Mouse (Mus musculus) limb, embryonic 13.5 days (tissue): ENCODE measurements around the gene Tubb5. TPM values are rescaled to one million over a fixed set of nuclear protein-coding genes. Genes with fewer than 3 reads are reported as not detected.

Experiments used
- ATAC-seq: fragments of 200-750 bp; cut with Nextera tagmentation; 2 replicates; pipeline ENCODE4 v1.8.0; 2017; ENCODE audit warnings: low read depth, moderate number of reproducible peaks, moderate TSS enrichment; ENCODE audit not compliant: low FRiP score
- H3K27ac ChIP-seq: fragments of 300-500 bp; sonication (generic); 2 replicates; pipeline ENCODE4 v1.5.1; 2015; ENCODE audit warnings: inconsistent platforms, mild to moderate bottlenecking, moderate library complexity
- H3K27me3 ChIP-seq: fragments of 300-500 bp; sonication (generic); 2 replicates; pipeline ENCODE4 v1.6.1; 2015; ENCODE audit warnings: mild to moderate bottlenecking, inconsistent platforms
- H3K36me3 ChIP-seq: fragments of 300-500 bp; sonication (generic); 2 replicates; pipeline ENCODE4 v1.6.1; 2015; ENCODE audit warnings: inconsistent platforms, mild to moderate bottlenecking, moderate library complexity
- H3K4me1 ChIP-seq: fragments of 300-500 bp; sonication (generic); 2 replicates; pipeline ENCODE4 v1.6.1; 2015; ENCODE audit warnings: inconsistent platforms
- H3K4me2 ChIP-seq: fragments of 300-500 bp; sonication (generic); replicated peaks from 2 replicates; pipeline ENCODE4 v1.6.1; 2015; ENCODE audit warnings: inconsistent platforms, mild to moderate bottlenecking, moderate library complexity
- H3K4me3 ChIP-seq: fragments of 300-500 bp; sonication (generic); 2 replicates; pipeline ENCODE4 v1.5.1; 2015; ENCODE audit warnings: moderate library complexity, mild to moderate bottlenecking, inconsistent platforms
- H3K9ac ChIP-seq: fragments of 300-500 bp; sonication (generic); 2 replicates; pipeline ENCODE4 v1.6.1; 2015; ENCODE audit warnings: mild to moderate bottlenecking, inconsistent platforms
- H3K9me3 ChIP-seq: fragments of 300-500 bp; sonication (generic); 2 replicates; pipeline ENCODE4 v1.6.1; 2016; ENCODE audit warnings: inconsistent platforms
- WGBS: fragments of 180-500 bp; shearing (Covaris S2); methylation state at CpG from one replicate; pipeline ENCODE4 v1.1.7; 2015; 5-methylcytosine and 5-hydroxymethylcytosine counted together
- polyA plus RNA-seq: library from polyadenylated mRNA; unstranded; fragments of >200 nt; fragmentation: Nextera tagmentation; extraction: Ambion mirVana; gene quantifications from 2 replicates; pipeline ENCODE4 v1.2.1, GENCODE M21; 2015

The Tubb5 gene
- polyA plus RNA-seq, 1 experiment from 2014 or later: 1,168 TPM

GRCm38 (mm10) chr17:35834696-35835422 is 3.2 kb downstream of the Tubb5 start:
- peak overlapping the region; percentile 98 for H3K9ac ChIP-seq

DNA sequence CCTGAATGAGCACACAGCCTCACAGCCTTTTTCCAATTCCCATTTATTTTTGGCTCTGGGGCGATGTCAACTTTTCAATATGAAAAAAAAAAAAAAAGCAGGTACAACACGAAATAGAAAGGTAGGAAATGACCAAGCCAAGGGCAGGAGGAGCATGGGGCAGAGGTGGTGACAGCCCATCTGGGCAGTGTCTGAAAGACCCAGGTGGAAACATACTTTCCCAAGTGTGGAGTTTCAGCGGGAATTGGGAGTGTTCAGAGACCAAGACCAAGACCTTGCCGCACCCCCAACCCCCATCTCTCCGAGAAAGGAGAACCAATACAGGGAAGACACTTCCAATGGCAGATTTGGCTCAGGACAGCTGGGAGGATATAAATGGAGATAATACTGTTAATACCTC is 4.2 kb downstream of the Tubb5 start:
- no peak for ATAC-seq
- H3K9me3 ChIP-seq: no peaks in the 10 kb centered on the region
- peak overlapping the region; percentile 13; the same call in 1 of the 2 replicates for H3K9ac ChIP-seq
- WGBS: 58% methylated on average over 5 of the region's 5 CpGs
- H3K36me3 ChIP-seq: peaks cover 58% of the 10 kb centered on the region
- peak overlapping the region; percentile 80 for H3K4me2 ChIP-seq
- H3K27ac ChIP-seq: no peak overlapping the region
- no peaks in the 10 kb centered on the region for H3K27me3 ChIP-seq
- peak overlapping the region; percentile 76; the same call in 1 of the 2 replicates for H3K4me3 ChIP-seq
- H3K4me1 ChIP-seq: peaks cover 47% of the 10 kb centered on the region

More at GRCm38 (mm10) chr17:35834696-35835422, 3.2 kb downstream of the Tubb5 start:
- WGBS: 77% methylated on average over 26 of the region's 26 CpGs
- H3K27me3 ChIP-seq: no peaks in the 10 kb centered on the region
- H3K36me3 ChIP-seq: peaks cover 58% of the 10 kb centered on the region
- H3K4me1 ChIP-seq: peaks cover 52% of the 10 kb centered on the region
- no peak overlapping the region for H3K27ac ChIP-seq
- H3K9me3 ChIP-seq: no peaks in the 10 kb centered on the region
- no peak for ATAC-seq
- peak overlapping the region; percentile 76 for H3K4me3 ChIP-seq
- H3K4me2 ChIP-seq: peak overlapping the region; percentile 80

DNA sequence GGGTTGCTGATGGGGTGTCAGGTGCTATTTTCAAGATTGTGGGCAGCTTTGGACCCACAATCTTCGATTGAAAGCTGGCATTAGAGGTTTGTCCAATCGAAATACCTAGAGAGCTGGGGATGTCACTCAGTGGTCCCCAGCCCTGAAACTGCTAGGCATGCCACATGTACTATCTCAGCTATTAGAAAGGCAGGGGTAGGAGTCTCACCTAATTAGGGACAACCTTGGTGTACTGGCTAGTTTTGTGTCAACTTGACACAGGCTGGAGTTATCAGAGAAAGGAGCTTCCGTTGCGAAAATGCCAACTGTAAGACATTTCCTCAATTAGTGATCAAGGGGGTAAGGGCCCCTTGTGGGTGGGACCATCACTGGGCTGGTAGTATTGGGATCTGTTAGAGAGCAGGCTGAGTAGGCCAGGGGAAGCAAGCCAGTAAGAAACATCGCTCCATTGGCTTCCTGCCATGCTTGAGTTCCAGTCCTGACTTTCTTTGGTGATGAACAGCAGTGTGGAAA is 4.8 kb downstream of the Tubb5 start:
- Histone ChIP-seq H3K4me1 (peaks cover 47% of the 10 kb centered on the region), H3K27me3 (no peaks in the 10 kb centered on the region), H3K9me3 (no peaks in the 10 kb centered on the region), H3K27ac (no peak overlapping the region), H3K36me3 (peaks cover 58% of the 10 kb centered on the region), H3K4me2 (no peak overlapping the region), H3K9ac (no peak overlapping the region), H3K4me3 (no peak overlapping the region; the same call in 1 of the 2 replicates)
- WGBS: 24% methylated on average over 5 of the region's 5 CpGs
- ATAC-seq: no peak

GRCm38 (mm10) chr17:35832400-35833238 is 5.5 kb downstream of the Tubb5 start:
- Histone ChIP-seq H3K27ac (no peak overlapping the region), H3K9ac (no peak overlapping the region), H3K4me1 (peaks cover 47% of the 10 kb centered on the region), H3K4me3 (no peak overlapping the region), H3K27me3 (no peaks in the 10 kb centered on the region), H3K9me3 (no peaks in the 10 kb centered on the region), H3K4me2 (no peak overlapping the region), H3K36me3 (peaks cover 64% of the 10 kb centered on the region)
- no peak for ATAC-seq
- 60% methylated on average over 8 of the region's 8 CpGs for WGBS

DNA sequence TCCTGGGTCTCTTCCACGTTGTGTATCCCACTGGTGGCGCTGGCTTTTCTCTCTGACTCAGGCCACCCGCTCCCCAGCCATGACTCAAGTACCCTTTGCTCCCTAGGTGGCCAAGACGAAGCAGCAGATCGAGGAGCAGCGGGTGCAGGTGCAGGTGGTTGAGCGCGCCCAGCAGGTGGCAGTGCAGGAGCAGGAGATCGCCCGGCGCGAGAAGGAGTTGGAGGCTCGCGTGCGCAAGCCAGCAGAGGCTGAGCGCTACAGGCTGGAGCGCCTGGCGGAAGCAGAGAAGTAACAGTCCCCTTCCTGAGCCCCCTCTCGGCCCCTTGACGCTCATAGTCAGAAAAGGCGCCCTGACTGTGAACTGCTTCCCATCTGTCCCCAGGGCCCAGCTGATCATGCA is 8.4 kb downstream of the Tubb5 start:
- Histone ChIP-seq H3K4me3 (peak overlapping the region; percentile 16; the same call in 1 of the 2 replicates), H3K27me3 (no peaks in the 10 kb centered on the region), H3K4me1 (peaks cover 30% of the 10 kb centered on the region), H3K9ac (peak overlapping the region; percentile 39; the same call in 1 of the 2 replicates), H3K27ac (no peak overlapping the region), H3K9me3 (no peaks in the 10 kb centered on the region), H3K4me2 (peak overlapping the region; percentile 48), H3K36me3 (peaks cover 71% of the 10 kb centered on the region)
- ATAC-seq: peak; percentile 75
- 2% methylated on average over 21 of the region's 21 CpGs for WGBS

DNA sequence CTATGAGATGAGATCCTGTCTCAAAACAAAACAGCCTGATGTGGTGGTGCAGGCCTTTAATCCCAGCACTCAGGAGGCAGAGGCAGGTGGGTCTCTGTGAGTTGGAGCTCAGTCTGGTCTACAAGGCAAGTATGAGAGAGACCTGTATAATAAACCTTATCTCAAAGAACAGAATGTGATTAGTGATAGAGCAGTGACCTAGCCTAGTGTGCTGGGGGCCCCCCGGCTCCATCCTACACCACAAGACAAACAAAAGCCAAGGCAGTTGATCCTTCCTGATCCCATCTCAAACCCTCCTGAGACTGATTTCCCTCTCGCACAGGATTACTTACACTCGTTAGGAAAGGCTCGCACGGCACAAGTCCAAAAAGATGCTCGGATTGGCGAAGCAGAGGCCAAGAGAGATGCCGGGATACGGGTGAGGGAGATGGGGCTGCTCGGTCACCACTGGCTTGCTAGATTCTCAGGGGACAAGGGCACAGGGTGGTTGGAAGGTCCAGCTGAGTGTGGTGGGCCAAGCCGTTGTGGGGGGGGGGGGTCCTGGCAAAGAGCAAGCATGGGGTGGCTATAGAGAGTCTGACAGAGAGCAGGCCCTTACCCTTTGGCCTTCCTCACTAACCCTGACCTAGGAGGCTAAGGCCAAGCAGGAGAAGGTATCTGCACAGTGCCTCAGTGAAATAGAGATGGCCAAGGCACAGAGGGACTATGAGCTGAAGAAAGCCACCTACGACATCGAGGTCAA is 12.8 kb downstream of the Tubb5 start:
- Histone ChIP-seq H3K4me1 (peaks cover 41% of the 10 kb centered on the region), H3K4me3 (no peak overlapping the region), H3K27ac (no peak overlapping the region), H3K9ac (no peak overlapping the region), H3K36me3 (peaks cover 34% of the 10 kb centered on the region), H3K9me3 (no peaks in the 10 kb centered on the region), H3K4me2 (no peak overlapping the region), H3K27me3 (no peaks in the 10 kb centered on the region)
- ATAC-seq: no peak
- 94% methylated on average over 13 of the region's 13 CpGs for WGBS

- no peak for ATAC-seq
- Histone ChIP-seq H3K4me3 (peak overlapping the region; percentile 66), H3K9ac (peak overlapping the region; percentile 79; the same call in 1 of the 2 replicates), H3K27ac (no peak overlapping the region), H3K4me1 (peaks cover 33% of the 10 kb centered on the region), H3K36me3 (peaks cover 34% of the 10 kb centered on the region), H3K4me2 (peak overlapping the region; percentile 97), H3K9me3 (no peaks in the 10 kb centered on the region), H3K27me3 (no peaks in the 10 kb centered on the region)
- 33% methylated on average over 7 of the region's 7 CpGs for WGBS
Measured at GRCm38 (mm10) chr17:35824402-35824801, 13.7 kb downstream of the Tubb5 start.

- no peaks in the 10 kb centered on the region for H3K9me3 ChIP-seq
- H3K27me3 ChIP-seq: no peaks in the 10 kb centered on the region
- peak within 1 kb of the TSS; percentile 66 for H3K4me3 ChIP-seq
- WGBS: under 1% methylated on average over 43 of the region's 47 CpGs
- H3K27ac ChIP-seq: peak within 1 kb of the TSS; percentile 84
- H3K36me3 ChIP-seq: peaks cover 34% of the 10 kb centered on the region
- ATAC-seq: peak; percentile 92
- peaks cover 33% of the 10 kb centered on the region for H3K4me1 ChIP-seq
- peak within 1 kb of the TSS; percentile 97 for H3K4me2 ChIP-seq
- H3K9ac ChIP-seq: peak within 1 kb of the TSS; percentile 79
Measured at GRCm38 (mm10) chr17:35822964-35823937, 14.9 kb downstream of the Tubb5 start, which contains the start of gene Flot1. Gene Flot1 (plus strand): TSS chr17:35823230.

DNA sequence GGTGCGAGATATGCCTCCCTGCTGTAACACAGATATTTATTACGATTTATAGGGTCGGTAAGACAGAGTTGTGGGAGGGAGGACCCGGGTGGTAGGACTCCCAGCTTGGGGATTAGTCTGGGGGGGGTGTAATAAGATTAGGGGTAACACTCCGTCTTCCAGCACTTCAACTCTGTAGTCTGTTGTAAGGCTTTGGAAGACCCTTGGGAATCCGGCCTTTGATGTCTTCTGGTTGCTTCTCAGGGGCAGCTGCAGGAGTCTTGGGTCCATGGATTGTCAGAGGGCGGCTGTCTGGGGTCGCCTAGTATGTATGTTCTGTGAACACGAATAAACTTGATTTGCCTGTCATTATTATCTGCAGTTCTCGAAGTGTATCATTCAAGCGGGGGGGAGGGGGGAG is 15.5 kb downstream of the Tubb5 start:
- Histone ChIP-seq H3K4me2 (peak overlapping the region; percentile 97), H3K27ac (peak overlapping the region; percentile 3; the same call in 1 of the 2 replicates), H3K4me3 (peak overlapping the region; percentile 66), H3K4me1 (peaks cover 36% of the 10 kb centered on the region), H3K9me3 (no peaks in the 10 kb centered on the region), H3K9ac (peak overlapping the region; percentile 75), H3K36me3 (peaks cover 28% of the 10 kb centered on the region), H3K27me3 (no peaks in the 10 kb centered on the region)
- 3% methylated on average over 11 of the region's 11 CpGs for WGBS
- ATAC-seq: no peak

DNA sequence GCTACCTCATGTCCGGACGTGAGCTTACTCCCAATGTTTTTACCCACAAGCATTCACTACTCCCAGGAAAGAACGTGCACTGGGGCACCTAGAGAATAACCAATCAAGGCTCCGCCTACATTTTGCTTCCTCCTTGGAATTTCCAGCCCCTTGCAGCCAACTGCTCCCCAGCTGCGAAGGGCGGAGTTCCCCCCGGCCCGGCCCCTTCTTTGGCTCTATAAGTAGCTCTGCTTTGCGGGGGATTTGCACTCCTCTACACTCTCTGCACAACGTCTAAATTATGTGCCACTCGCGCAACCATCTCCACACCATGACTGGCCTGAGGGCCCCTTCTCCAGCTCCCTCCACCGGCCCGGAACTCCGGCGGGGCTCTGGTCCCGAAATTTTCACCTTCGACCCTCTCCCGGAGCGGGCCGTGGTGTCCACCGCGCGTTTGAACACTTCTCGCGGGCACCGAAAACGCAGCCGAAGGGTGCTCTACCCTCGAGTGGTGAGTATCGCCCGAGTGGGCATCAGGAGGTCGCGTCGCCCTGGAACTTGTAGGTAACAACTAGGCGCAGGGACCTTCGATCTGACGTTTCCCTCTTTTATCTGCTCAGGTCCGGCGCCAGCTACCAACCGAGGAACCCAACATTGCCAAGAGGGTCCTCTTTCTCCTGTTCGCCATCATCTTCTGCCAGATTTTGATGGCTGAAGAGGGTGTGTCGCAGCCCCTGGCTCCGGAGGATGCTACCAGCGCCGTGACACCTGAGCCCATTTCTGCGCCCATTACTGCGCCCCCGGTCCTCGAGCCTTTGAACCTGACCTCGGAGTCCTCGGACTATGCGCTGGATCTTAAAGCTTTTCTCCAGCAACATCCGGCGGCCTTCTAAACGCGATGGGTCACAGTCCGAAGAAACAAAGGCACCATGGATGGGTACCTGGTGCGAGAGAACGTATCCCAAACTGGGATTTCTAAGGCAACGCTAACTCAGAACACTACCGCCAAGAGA is 16.4 kb downstream of the Tubb5 start, which contains the start of gene Ier3:
Gene Ier3 (plus strand): TSS at position 246 of the 992 bp plus-strand sequence.
- no peaks in the 10 kb centered on the region for H3K9me3 ChIP-seq

More for the DNA sequence above, 16.4 kb downstream of the Tubb5 start, which contains the start of gene Ier3:
- Histone ChIP-seq H3K27ac (peak within 1 kb of the TSS; percentile 22; the same call in 1 of the 2 replicates), H3K27me3 (no peaks in the 10 kb centered on the region), H3K4me1 (peaks cover 43% of the 10 kb centered on the region), H3K9ac (peak within 1 kb of the TSS; percentile 75), H3K4me2 (peak within 1 kb of the TSS; percentile 97), H3K36me3 (peaks cover 19% of the 10 kb centered on the region), H3K4me3 (peak within 1 kb of the TSS; percentile 66)
- WGBS: under 1% methylated on average over 62 of the region's 62 CpGs
- peak; percentile 49 for ATAC-seq
